In genomic region chr8:110892913-110893312, GRCm38 (mm10) we compare ENCODE assay signal across 16 mouse cellular contexts. TPM values are rescaled to one million over a fixed set of nuclear protein-coding genes. Genes with fewer than 3 reads are reported as not detected.
A peak's percentile ranks its signal among the peaks of the same experiment; 100 is the strongest.
DNase-seq lines count a peak whose midpoint lies in the region; ATAC-seq lines count a peak whose summit lies in the region.
"Had no signal": no experiment of that assay in that cellular context is flagged by ENCODE, and none has a peak within 500 bp of the region (broad histone marks: within the 10 kb centered on the region; RNA-seq: fewer than 3 reads in every experiment).

No protein-coding gene starts in this region.

- intact Hi-C loops in left cerebral cortex, postnatal 25 days (cut with DNase I) = no loop called here

- DNase-seq in cerebellum, postnatal 4 days (ENCODE audit: low spot score in 2 of 2) = no peak
- peak; percentile 88 for DNase-seq in cerebellum, adult 9-10 months
- peak; percentile 74 to 81 for DNase-seq in cerebellum, postnatal 25 days
- no peak for DNase-seq in adrenal gland, adult 2 months
- no peak for DNase-seq in left cerebral cortex, postnatal 25 days (ENCODE audit: low spot score in 2 of 2)
- DNase-seq in layer of hippocampus, adult 18-20 months (ENCODE audit: low spot score in 2 of 2) = no peak
- DNase-seq: adrenal gland, postnatal 10 days; B cell, adult 2 months; forebrain, postnatal 0 days; gastrocnemius, adult 2 months; gastrocnemius, postnatal 25 days; kidney, adult 2 months had no signal

- ATAC-seq in cerebellum, adult (ENCODE audit: insufficient number of reproducible peaks, low FRiP score, low TSS enrichment) = peak; percentile 70
- ATAC-seq: CD4-positive, CD25-positive, alpha-beta regulatory T cell, adult 4 months; forebrain, embryonic 13.5 days; forebrain, postnatal 0 days; intestine, embryonic 16.5 days had no signal

RNA-seq across cellular contexts. Expression of gene Fuk, which starts 9.4 kb away (rescaled TPM):
- total RNA-seq in adrenal gland, adult 2 months (2021) = 10 to 100 TPM in 1 of 2 experiments, 1 to 10 TPM in 1; 6.7 to 11.5 TPM
- polyA plus RNA-seq in adrenal gland, adult 2 months (2012; rRNA removed) = 20.4 and 22.0 TPM in 2 replicates
- 10 to 100 TPM; 15.9 to 19.0 TPM for total RNA-seq in left cerebral cortex, postnatal 25 days (2021)
- 10 to 100 TPM; 22.3 to 22.4 TPM for total RNA-seq in layer of hippocampus, adult 18-20 months (2021)

RNA-seq across cellular contexts. Expression of gene St3gal2, which starts 26.8 kb away (rescaled TPM):
- 10 to 100 TPM; 14.2 to 29.5 TPM for total RNA-seq in adrenal gland, adult 2 months (2021)
- polyA plus RNA-seq in adrenal gland, adult 2 months (2012; rRNA removed) = 19.4 and 20.2 TPM in 2 replicates
- total RNA-seq in left cerebral cortex, postnatal 25 days (2021) = 10 to 100 TPM; 86.2 to 88.7 TPM
- 100 to 1,000 TPM; 101 to 103 TPM for total RNA-seq in layer of hippocampus, adult 18-20 months (2021)

RNA-seq across cellular contexts. Expression of gene Sf3b3, which starts 46.3 kb away (rescaled TPM):
- 10 to 100 TPM; 64.7 to 65.6 TPM for total RNA-seq in adrenal gland, adult 2 months (2021)
- 13.2 and 21.1 TPM in 2 replicates for polyA plus RNA-seq in adrenal gland, adult 2 months (2012; rRNA removed)
- 10 to 100 TPM; 61.5 to 61.7 TPM for total RNA-seq in left cerebral cortex, postnatal 25 days (2021)
- total RNA-seq in layer of hippocampus, adult 18-20 months (2021) = 10 to 100 TPM; 69.7 to 71.3 TPM

RNA-seq across cellular contexts. Expression of gene Cog4, which starts 46.5 kb away (rescaled TPM):
- total RNA-seq in adrenal gland, adult 2 months (2021) = 10 to 100 TPM; 85.3 to 87.0 TPM
- polyA plus RNA-seq in adrenal gland, adult 2 months (2012; rRNA removed) = 21.0 and 21.3 TPM in 2 replicates
- 10 to 100 TPM; 55.8 to 56.3 TPM for total RNA-seq in left cerebral cortex, postnatal 25 days (2021)
- total RNA-seq in layer of hippocampus, adult 18-20 months (2021) = 10 to 100 TPM; 60.9 to 61.3 TPM

Comparison
In these comparisons a context has a peak if more than half of its experiments do, and no peak if none do; other contexts are left out.
1. DNase-seq: peak in cerebellum, adult 9-10 months (single experiment) and cerebellum, postnatal 25 days (2 of 2); none in cerebellum, postnatal 4 days (0 of 2), adrenal gland, adult 2 months (single experiment), left cerebral cortex, postnatal 25 days (0 of 2) and layer of hippocampus, adult 18-20 months (0 of 2).